9 mouse cellular contexts compared by ENCODE assay signal in the genomic region with DNA sequence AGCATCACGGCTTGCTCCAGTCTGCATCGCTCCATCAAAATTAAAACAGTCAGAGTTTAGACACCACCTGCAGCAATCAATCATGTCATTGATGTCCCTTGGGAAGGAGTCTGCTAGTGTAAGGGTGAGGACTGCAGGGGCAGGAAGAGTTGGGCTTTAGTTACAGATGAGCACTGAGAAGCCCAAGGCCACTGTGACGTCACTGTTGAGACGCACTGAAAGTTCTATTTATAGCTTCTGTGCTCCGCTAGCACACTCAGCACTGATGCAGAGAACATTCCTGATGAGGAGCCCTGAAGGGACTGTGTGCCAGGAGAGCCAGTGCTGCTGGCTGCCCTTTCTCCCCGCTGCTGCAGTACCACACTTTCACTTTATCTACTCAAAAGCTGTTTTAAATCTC. TPM values are rescaled to one million over a fixed set of nuclear protein-coding genes. Genes with fewer than 3 reads are reported as not detected.
DNase-seq lines count a peak whose midpoint lies in the region; ATAC-seq lines count a peak whose summit lies in the region.
"Had no signal": no experiment of that assay in that cellular context is flagged by ENCODE, and none has a peak within 500 bp of the region (broad histone marks: within the 10 kb centered on the region; RNA-seq: fewer than 3 reads in every experiment).

No protein-coding gene starts in this region.

- peak; percentile 19 for DNase-seq in layer of hippocampus, adult 11-12 months (ENCODE audit: low spot score)
- no peak for DNase-seq in layer of hippocampus, adult 9-10 months (ENCODE audit: low spot score)
- peak; percentile 69 for DNase-seq in adrenal gland, postnatal 10 days
- DNase-seq in heart, adult 18-20 months: peak; percentile 45 to 74
- peak; percentile 21 for DNase-seq in lung, postnatal 10 days
- no peak for DNase-seq in urinary bladder, postnatal 4 days (ENCODE audit: low spot score in 2 of 2)
- DNase-seq in MN1 (ENCODE audit: low spot score): no peak

- ATAC-seq in megakaryocyte, adult 5-6 weeks (ENCODE audit: poor library complexity, severe bottlenecking): no peak
- ATAC-seq: Patski had no signal

RNA-seq across cellular contexts. Expression of a gene that starts 49.6 kb away (rescaled TPM):
- 10 to 100 TPM; 74.7 to 85.6 TPM for total RNA-seq in adrenal gland, postnatal 10 days (2021)
- 10 to 100 TPM; 89.5 to 93.9 TPM for total RNA-seq in heart, adult 18-20 months (2021)
- 109 and 115 TPM in 2 replicates for total RNA-seq in megakaryocyte, adult 5-6 weeks (2015)
- 170 and 180 TPM in 2 replicates for total RNA-seq in megakaryocyte, adult 5-6 weeks (2017)

Comparison
In these comparisons a context has a peak if more than half of its experiments do, and no peak if none do; other contexts are left out.
1. DNase-seq: peak in layer of hippocampus, adult 11-12 months (single experiment), adrenal gland, postnatal 10 days (single experiment), heart, adult 18-20 months (2 of 2) and lung, postnatal 10 days (single experiment); none in layer of hippocampus, adult 9-10 months (single experiment), urinary bladder, postnatal 4 days (0 of 2) and MN1 (single experiment).